Mouse (Mus musculus): ENCODE measurements around the gene Itga3. TPM values are rescaled to one million over a fixed set of nuclear protein-coding genes. Genes with fewer than 3 reads are reported as not detected.

The Itga3 gene
- polyA plus RNA-seq, 1 experiment: 0.01 TPM

DNA sequence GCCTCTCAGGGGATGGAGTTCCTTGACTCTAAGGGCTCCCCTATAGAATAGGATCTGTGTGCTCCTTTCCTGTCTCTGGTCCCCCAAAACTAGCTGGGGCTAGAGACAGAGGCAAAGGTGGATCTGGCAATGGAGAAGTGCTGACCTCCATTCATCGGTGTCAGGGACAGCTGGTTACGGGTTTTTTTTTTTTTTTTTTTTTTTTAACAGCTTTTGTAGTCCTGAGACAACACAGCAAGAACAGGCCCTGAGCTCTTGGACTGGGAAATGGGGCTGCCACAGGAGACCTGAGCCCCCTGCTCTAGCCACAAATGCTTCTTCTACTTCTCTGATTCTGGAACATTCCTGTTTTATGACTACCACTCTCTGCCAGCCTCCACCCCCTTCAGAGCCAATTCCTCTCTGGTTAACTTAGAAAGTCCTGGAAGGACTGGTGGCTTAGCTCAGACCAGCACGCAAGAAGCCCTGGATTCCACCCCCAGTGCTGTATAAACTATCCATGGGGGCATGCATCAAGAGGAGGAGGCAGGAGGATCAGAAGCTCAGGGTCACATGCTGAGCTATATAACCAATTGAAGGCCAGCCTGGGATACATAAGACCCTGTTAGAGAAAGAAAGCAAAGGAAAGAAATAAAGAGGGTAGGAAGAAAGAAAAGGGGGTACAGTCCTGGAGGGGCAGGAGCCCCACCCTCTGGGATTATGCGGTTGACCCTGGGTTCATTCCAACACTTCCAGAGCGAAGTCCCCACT is 21.9 kb upstream of the Itga3 start:
- Histone ChIP-seq H3K27me3 (ENCODE audit: control insufficient read depth) (peaks cover 7% of the 10 kb centered on the region), H3K4me3 (replicated peaks) (no peak overlapping the region), H3K9me3 (ENCODE audit: control insufficient read depth, low read length) (peaks cover 3% of the 10 kb centered on the region; the same call in 1 of the 2 replicates), H3K36me3 (ENCODE audit: control insufficient read depth) (no peaks in the 10 kb centered on the region), H3K4me1 (ENCODE audit: control insufficient read depth) (no peaks in the 10 kb centered on the region)
- TF ChIP-seq GATA1 (IDR thresholded peaks at IDR 0.05; ENCODE audit: low read length) (no peak), TAL1 (IDR thresholded peaks at IDR 0.05; ENCODE audit: low read length) (no peak)

DNA sequence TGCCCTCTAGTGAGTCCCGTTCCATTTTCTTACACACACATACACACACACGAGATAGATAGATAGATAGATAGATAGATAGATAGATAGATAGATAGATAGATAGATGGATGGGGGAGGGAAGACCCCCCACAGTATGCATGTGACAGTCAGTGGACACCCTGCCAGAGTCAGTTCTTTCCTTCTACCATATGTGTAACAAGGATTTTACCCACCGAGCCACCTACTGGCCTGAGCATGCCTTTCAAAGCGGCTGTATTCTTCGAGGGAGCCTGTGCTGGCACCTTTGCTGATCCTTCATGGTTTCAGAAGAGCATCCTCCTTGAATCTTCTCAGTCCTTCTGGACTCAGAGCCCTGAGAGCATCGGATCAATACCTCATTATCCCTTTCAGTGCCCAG is 21.3 kb upstream of the Itga3 start:
- Histone ChIP-seq H3K4me3 (replicated peaks) (no peak overlapping the region), H3K4me1 (ENCODE audit: control insufficient read depth) (no peaks in the 10 kb centered on the region), H3K36me3 (ENCODE audit: control insufficient read depth) (no peaks in the 10 kb centered on the region), H3K27me3 (ENCODE audit: control insufficient read depth) (peaks cover 5% of the 10 kb centered on the region; the same call in 1 of the 2 replicates), H3K9me3 (ENCODE audit: control insufficient read depth, low read length) (no peaks in the 10 kb centered on the region)
- TF ChIP-seq GATA1 (IDR thresholded peaks at IDR 0.05; ENCODE audit: low read length): no peak
- TF ChIP-seq TAL1 (IDR thresholded peaks at IDR 0.05; ENCODE audit: low read length): no peak

DNA sequence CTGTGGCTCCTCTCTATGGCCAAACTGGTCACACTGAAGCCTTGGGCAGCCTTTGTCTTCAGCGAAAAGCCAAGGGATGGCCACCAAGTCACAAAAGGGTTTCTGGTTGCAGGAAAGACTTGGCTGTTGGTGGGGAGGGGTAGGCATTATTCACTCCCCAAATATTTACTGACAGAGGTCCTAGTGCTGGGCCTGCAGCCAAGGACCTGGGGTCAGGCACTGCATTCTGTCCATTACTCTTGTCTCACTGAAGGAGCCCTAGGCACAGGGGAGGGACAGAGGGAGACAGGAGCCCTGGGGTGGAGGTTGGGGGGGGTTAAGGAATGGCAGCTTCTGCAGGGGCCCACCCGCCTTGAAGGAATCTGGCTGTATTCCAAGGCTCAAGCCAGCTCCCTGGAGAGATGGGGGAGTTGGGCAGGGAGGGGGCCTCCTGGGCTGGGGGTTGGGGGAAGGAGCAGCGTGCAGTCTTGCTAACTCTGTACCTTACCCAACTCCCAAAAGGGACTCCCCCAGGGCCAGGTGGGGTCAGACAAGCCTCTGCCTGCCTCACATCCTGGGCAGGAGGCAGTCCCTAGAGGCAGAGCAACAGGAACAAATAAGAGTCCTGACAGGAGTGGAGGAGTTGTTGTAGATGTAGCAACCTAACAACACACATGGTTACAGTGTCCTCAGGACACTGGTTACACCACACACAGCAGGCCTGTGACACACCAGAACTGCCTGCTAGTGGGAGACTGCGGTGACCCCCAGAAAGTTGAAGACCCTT is 20.2 kb upstream of the Itga3 start:
- Histone ChIP-seq H3K27me3 (ENCODE audit: control insufficient read depth) (peaks cover 5% of the 10 kb centered on the region; the same call in 1 of the 2 replicates), H3K4me3 (replicated peaks) (no peak overlapping the region)

GRCm38 (mm10) chr11:95095596-95095995 is 19.0 kb upstream of the Itga3 start:
- H3K4me3 ChIP-seq (replicated peaks): no peak overlapping the region
- TF ChIP-seq TAL1 (IDR thresholded peaks at IDR 0.05; ENCODE audit: low read length): no peak
- TF ChIP-seq GATA1 (IDR thresholded peaks at IDR 0.05; ENCODE audit: low read length): no peak
- H3K27me3 ChIP-seq (ENCODE audit: control insufficient read depth): peaks cover under 1% of the 10 kb centered on the region; the same call in 1 of the 2 replicates

More for the DNA sequence above, 20.2 kb upstream of the Itga3 start:
- Histone ChIP-seq H3K4me1 (ENCODE audit: control insufficient read depth) (no peaks in the 10 kb centered on the region), H3K36me3 (ENCODE audit: control insufficient read depth) (no peaks in the 10 kb centered on the region), H3K9me3 (ENCODE audit: control insufficient read depth, low read length) (no peaks in the 10 kb centered on the region)
- TF ChIP-seq GATA1 (IDR thresholded peaks at IDR 0.05; ENCODE audit: low read length) (no peak), TAL1 (IDR thresholded peaks at IDR 0.05; ENCODE audit: low read length) (no peak)

GRCm38 (mm10) chr11:95093077-95093476 is 16.5 kb upstream of the Itga3 start:
- no peaks in the 10 kb centered on the region for H3K36me3 ChIP-seq (ENCODE audit: control insufficient read depth)
- TF ChIP-seq GATA1 (IDR thresholded peaks at IDR 0.05; ENCODE audit: low read length) (no peak), TAL1 (IDR thresholded peaks at IDR 0.05; ENCODE audit: low read length) (no peak)
- no peaks in the 10 kb centered on the region for H3K4me1 ChIP-seq (ENCODE audit: control insufficient read depth)
- peaks cover 5% of the 10 kb centered on the region for H3K27me3 ChIP-seq (ENCODE audit: control insufficient read depth)
- H3K4me3 ChIP-seq (replicated peaks): no peak overlapping the region
- no peaks in the 10 kb centered on the region for H3K9me3 ChIP-seq (ENCODE audit: control insufficient read depth, low read length)

More at GRCm38 (mm10) chr11:95095596-95095995, 19.0 kb upstream of the Itga3 start:
- H3K4me1 ChIP-seq (ENCODE audit: control insufficient read depth): no peaks in the 10 kb centered on the region
- H3K9me3 ChIP-seq (ENCODE audit: control insufficient read depth, low read length): no peaks in the 10 kb centered on the region
- no peaks in the 10 kb centered on the region for H3K36me3 ChIP-seq (ENCODE audit: control insufficient read depth)

- Histone ChIP-seq H3K4me1 (ENCODE audit: control insufficient read depth) (no peaks in the 10 kb centered on the region; the same call in 1 of the 2 replicates), H3K27me3 (ENCODE audit: control insufficient read depth) (peaks cover 5% of the 10 kb centered on the region), H3K36me3 (ENCODE audit: control insufficient read depth) (no peaks in the 10 kb centered on the region), H3K4me3 (replicated peaks) (no peak overlapping the region), H3K9me3 (ENCODE audit: control insufficient read depth, low read length) (no peaks in the 10 kb centered on the region)
- no peak for TF ChIP-seq TAL1 (IDR thresholded peaks at IDR 0.05; ENCODE audit: low read length)
- TF ChIP-seq GATA1 (IDR thresholded peaks at IDR 0.05; ENCODE audit: low read length): no peak
These were observed 12.5 kb upstream of the Itga3 start for GRCm38 (mm10) chr11:95088857-95089779.

DNA sequence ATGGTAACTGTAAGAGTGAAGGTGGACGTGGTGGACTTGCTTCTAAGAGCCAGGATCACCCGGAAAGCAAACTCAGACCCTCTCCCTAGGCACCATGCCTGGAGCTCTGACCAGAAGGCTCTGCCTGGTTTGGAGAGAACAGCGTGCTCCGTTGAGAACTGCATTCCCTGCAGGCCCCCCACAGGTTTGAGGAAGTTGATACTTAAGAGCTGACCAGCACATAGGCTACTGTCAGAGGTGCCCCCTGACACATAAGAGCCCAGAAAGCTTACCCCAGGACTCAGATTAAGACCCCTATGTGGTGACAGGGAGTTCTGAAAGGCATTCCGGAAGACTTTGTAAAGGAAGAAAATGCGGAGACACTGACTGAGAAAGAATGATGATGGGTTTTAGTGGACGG is 11.7 kb upstream of the Itga3 start:
- Histone ChIP-seq H3K9me3 (ENCODE audit: control insufficient read depth, low read length) (no peaks in the 10 kb centered on the region), H3K36me3 (ENCODE audit: control insufficient read depth) (no peaks in the 10 kb centered on the region)
- no peak for TF ChIP-seq TAL1 (IDR thresholded peaks at IDR 0.05; ENCODE audit: low read length)
- TF ChIP-seq GATA1 (IDR thresholded peaks at IDR 0.05; ENCODE audit: low read length): no peak

DNA sequence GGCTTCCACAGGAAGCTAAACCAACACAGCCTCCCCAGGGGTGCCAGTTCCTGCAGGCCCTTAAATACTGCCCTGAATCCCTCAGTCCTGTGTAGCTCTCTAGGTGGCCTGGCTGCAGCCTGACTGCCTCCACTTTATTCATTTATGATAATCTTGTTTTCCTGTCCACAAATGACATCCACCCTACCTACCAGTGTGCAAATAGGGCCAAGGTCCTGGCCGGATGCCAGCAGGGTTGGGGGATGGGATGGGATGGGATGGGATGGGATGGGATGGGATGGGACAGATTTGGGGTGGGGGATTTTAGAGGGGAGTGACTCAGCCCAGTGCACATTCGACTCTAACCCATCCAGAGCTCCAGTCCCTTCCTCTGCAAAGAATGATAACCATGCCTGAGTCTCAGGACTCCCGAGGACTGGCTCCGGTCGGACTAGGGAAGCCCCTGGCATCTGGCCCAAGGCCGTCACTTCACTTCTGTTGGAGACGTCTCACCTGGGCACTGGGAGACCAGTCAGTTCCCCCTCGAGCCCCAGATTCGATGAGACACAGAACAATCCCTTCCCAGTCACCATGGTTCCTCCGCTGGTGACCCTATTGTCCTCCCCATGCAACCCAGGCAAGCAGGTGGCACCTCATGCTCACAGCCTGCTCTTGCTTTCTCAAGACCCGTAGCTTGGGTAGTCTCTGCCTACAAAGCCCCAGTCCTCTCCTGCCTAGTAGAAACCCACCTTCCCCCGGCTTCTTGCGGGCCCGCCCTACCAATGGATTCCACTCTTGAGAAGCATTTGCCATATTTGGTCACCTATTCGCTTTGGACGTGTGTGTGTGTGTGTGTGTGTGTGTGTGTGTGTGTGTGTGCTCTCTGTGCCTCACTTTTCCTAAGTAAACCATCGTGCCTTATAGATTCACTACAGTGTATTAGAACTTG is 11.0 kb upstream of the Itga3 start:
- H3K36me3 ChIP-seq (ENCODE audit: control insufficient read depth): no peaks in the 10 kb centered on the region
- H3K4me3 ChIP-seq (replicated peaks): no peak overlapping the region
- H3K27me3 ChIP-seq (ENCODE audit: control insufficient read depth): peaks cover 5% of the 10 kb centered on the region
- TF ChIP-seq GATA1 (IDR thresholded peaks at IDR 0.05; ENCODE audit: low read length) (no peak), TAL1 (IDR thresholded peaks at IDR 0.05; ENCODE audit: low read length) (no peak)
- H3K9me3 ChIP-seq (ENCODE audit: control insufficient read depth, low read length): no peaks in the 10 kb centered on the region
- H3K4me1 ChIP-seq (ENCODE audit: control insufficient read depth): no peaks in the 10 kb centered on the region; the same call in 1 of the 2 replicates

More for the DNA sequence above, 11.7 kb upstream of the Itga3 start:
- Histone ChIP-seq H3K4me1 (ENCODE audit: control insufficient read depth) (no peaks in the 10 kb centered on the region; the same call in 1 of the 2 replicates), H3K27me3 (ENCODE audit: control insufficient read depth) (peaks cover 5% of the 10 kb centered on the region), H3K4me3 (replicated peaks) (no peak overlapping the region)
